Mouse (Mus musculus): ENCODE data around the gene Fam228b.

- TF ChIP-seq CHD2 (IDR thresholded peaks at IDR 0.05; ENCODE audit: low read depth, low read length) (no peak), ZNF384 (IDR thresholded peaks at IDR 0.05; ENCODE audit: low read depth, low read length) (no peak), MAFK (IDR thresholded peaks at IDR 0.05; ENCODE audit: insufficient read depth, low read depth, low read length) (no peak), ZC3H11A (IDR thresholded peaks at IDR 0.05; ENCODE audit: borderline replicate concordance, low read depth, low read length) (no peak), HCFC1 (IDR thresholded peaks at IDR 0.05; ENCODE audit: borderline replicate concordance, insufficient read depth, low read length) (no peak)
These were observed 26.9 kb downstream of the Fam228b start for GRCm38 (mm10) chr12:4742183-4742582.

Data from ES-E14 (cell line).